Mouse (Mus musculus): Measurements from ENCODE around the gene Wtip. TPM values are rescaled to one million over a fixed set of nuclear protein-coding genes. Genes with fewer than 3 reads are reported as not detected.
A peak's percentile ranks its signal among the peaks of the same experiment; 100 is the strongest.
"Not testable (repeated sequence)": the region's sequence is repeated elsewhere in the genome, so short reads cannot be mapped to it uniquely, and the experiment has no call there.

Gene Wtip
- polyA plus RNA-seq (2021), result 51.1 TPM

GRCm38 (mm10) chr7:34133117-34133762 is at the start of gene Wtip:
TSS of gene Wtip (minus strand) at chr7:34133268.
- CTCF ChIA-PET, result no interaction called here
- POLR2A ChIA-PET, result no interaction called here
- no peaks in the 10 kb centered on the region for H3K27me3 ChIP-seq
- TF ChIP-seq CTCF (IDR thresholded peaks at IDR 0.05), result no peak
- DNase-seq (ENCODE audit: low read depth, low spot score), result no peak
- in situ Hi-C loops (cut with MboI; ENCODE audit: low pct_unique_long_range_greater_than_20kb), result no loop called here
- ATAC-seq, result peak; percentile 74

GRCm38 (mm10) chr7:34176241-34176640 is 43.2 kb upstream of the Wtip start:
- H3K27me3 ChIP-seq, result peaks cover 14% of the 10 kb centered on the region
- in situ Hi-C loops (cut with MboI; ENCODE audit: low pct_unique_long_range_greater_than_20kb), result loop anchor here (25.0 kb wide), 1 partner anchor 389 kb away; no protein-coding TSS in a partner anchor
- POLR2A ChIA-PET; DNase-seq (ENCODE audit: low read depth, low spot score); CTCF ChIA-PET; ATAC-seq: not testable (repeated sequence)

DNA sequence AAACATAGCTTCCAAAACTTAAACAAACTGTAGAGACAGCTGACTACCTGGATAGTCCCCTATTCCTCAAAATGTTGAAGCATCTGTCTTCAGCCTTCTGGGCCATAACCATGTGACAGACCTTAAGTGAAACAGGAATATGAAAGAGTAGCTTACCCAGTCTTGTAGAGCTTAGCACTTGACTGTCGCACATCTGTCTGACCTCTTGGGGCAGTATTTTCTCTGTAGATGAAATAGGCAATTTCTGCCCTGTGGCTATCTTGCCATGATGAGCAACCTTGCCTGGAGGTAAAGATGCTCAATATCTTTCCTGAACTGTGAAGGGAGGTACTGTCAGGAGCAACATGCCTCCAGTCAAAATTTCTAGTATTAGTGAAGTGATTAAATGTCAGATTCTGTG is 39.2 kb upstream of the Wtip start:
- no peak for TF ChIP-seq CTCF (IDR thresholded peaks at IDR 0.05)
- in situ Hi-C loops (cut with MboI; ENCODE audit: low pct_unique_long_range_greater_than_20kb), result no loop called here
- ATAC-seq, result no peak
- no peak for DNase-seq (ENCODE audit: low read depth, low spot score)
- peaks cover 14% of the 10 kb centered on the region for H3K27me3 ChIP-seq
- ChIA-PET CTCF (no interaction called here), POLR2A (no interaction called here)

GRCm38 (mm10) chr7:34169454-34169853 is 36.4 kb upstream of the Wtip start, which contains the start of gene Uba2:
TSS of gene Uba2 (minus strand) at chr7:34169599.
- ChIA-PET CTCF (no interaction called here), POLR2A (no interaction called here)
- no peak for TF ChIP-seq CTCF (IDR thresholded peaks at IDR 0.05)
- DNase-seq (ENCODE audit: low read depth, low spot score) (no peak), ATAC-seq (no peak)
- peaks cover 12% of the 10 kb centered on the region for H3K27me3 ChIP-seq
- in situ Hi-C loops (cut with MboI; ENCODE audit: low pct_unique_long_range_greater_than_20kb), result no loop called here

GRCm38 (mm10) chr7:34168470-34169251 is 35.6 kb upstream of the Wtip start:
- ATAC-seq (peak; percentile 88), DNase-seq (ENCODE audit: low read depth, low spot score) (peak; percentile 41)
- H3K27me3 ChIP-seq, result peaks cover 10% of the 10 kb centered on the region
- ChIA-PET POLR2A (no interaction called here), CTCF (no interaction called here)
- in situ Hi-C loops (cut with MboI; ENCODE audit: low pct_unique_long_range_greater_than_20kb), result no loop called here
- no peak for TF ChIP-seq CTCF (IDR thresholded peaks at IDR 0.05)

DNA sequence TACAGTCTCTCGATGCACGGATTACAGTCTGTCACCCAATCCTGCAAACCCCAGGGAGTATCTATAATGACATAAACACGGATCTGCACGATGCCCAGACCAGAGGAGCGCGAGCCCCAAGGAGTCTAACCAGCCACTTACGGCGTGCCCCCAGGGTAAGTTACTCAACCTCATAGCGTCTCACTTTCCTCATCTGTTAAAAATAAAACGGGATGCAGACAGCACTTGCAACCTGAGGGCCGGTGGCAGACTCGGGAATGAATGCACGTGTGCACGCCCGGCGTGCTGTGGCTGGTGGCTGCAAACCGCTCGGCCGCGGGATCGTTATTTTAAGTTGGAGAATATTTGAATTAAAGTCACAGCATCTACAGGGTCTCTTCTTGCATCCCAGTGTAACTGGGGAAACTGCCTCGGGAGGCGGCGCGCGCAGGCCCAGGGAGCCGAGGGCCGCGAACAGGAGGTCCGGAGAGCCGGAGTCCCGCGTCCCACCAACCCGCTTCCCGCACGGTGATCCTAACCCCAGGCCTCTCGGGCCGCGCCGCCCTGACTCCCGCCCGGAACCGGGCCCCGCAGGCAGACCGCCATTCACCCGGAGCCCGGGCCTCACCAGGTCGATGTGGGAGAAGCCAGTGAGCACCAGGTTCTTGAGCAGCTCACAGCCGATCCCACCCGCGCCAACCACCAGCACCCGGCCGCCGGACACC is 34.9 kb upstream of the Wtip start:
- in situ Hi-C loops (cut with MboI; ENCODE audit: low pct_unique_long_range_greater_than_20kb), result no loop called here
- ATAC-seq, result peak; percentile 70
- peaks cover 5% of the 10 kb centered on the region for H3K27me3 ChIP-seq
- CTCF ChIA-PET, result no interaction called here
- TF ChIP-seq CTCF (IDR thresholded peaks at IDR 0.05), result no peak
- DNase-seq (ENCODE audit: low read depth, low spot score), result peak; percentile 27
- POLR2A ChIA-PET, result interaction anchor here (0.7 kb wide), 1 partner anchor 13 kb away, joined by 3 read pairs; no protein-coding TSS in a partner anchor

DNA sequence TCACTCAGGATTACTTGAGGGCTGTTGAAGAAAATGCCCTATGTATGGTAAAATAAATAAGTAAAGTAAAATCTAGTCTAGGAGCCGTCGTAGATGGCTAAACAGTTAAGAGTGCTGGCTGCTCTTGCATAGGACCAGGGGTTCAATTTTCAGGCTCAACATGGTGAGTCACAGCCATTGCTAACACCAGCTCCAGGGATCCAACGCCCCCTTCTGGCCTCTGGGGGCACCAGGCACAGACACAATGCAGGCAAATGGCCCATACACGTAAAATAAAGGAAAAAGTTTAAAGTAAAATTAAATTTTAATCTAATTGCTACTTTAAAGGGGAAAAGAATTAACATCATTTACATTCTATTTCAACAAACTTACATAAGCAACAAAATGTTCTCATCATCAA is 33.8 kb upstream of the Wtip start:
- POLR2A ChIA-PET, result interaction anchor here (0.7 kb wide), 1 partner anchor 15 kb away, joined by 3 read pairs; no protein-coding TSS in a partner anchor
- DNase-seq (ENCODE audit: low read depth, low spot score) (no peak), ATAC-seq (no peak)
- TF ChIP-seq CTCF (IDR thresholded peaks at IDR 0.05), result peak; percentile 76
- no peaks in the 10 kb centered on the region for H3K27me3 ChIP-seq
- CTCF ChIA-PET, result no interaction called here
- in situ Hi-C loops (cut with MboI; ENCODE audit: low pct_unique_long_range_greater_than_20kb), result no loop called here

- no peaks in the 10 kb centered on the region for H3K27me3 ChIP-seq
- in situ Hi-C loops (cut with MboI; ENCODE audit: low pct_unique_long_range_greater_than_20kb), result no loop called here
- POLR2A ChIA-PET, result no interaction called here
- DNase-seq (ENCODE audit: low read depth, low spot score) (no peak), ATAC-seq (no peak)
- CTCF ChIA-PET, result no interaction called here
- no peak for TF ChIP-seq CTCF (IDR thresholded peaks at IDR 0.05)
Observed at GRCm38 (mm10) chr7:34165999-34166398, 32.9 kb upstream of the Wtip start.

DNA sequence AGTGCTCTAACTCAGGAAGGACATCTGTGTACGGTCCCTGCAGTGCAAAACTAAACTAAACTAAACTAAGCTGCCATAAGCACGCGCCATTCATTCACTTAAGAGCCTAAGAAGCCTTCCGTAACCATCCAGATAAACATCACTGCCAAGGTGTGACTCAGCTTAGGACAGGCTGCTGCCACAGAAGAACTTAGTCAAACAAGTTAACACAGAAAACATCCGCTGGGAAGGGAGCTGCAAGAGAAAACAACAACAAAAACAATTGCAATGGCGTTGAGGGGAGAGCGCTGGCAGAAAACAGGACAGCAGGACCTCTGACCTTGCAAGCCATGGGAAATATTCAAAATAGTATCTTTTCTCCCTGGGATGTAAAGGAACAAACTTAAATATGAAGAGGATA is 31.6 kb upstream of the Wtip start:
- ChIA-PET CTCF (no interaction called here), POLR2A (interaction anchor here (0.6 kb wide), 1 partner anchor 11 kb away, joined by 4 read pairs; no protein-coding TSS in a partner anchor)
- no peak for TF ChIP-seq CTCF (IDR thresholded peaks at IDR 0.05)
- DNase-seq (ENCODE audit: low read depth, low spot score) (no peak), ATAC-seq (no peak)
- no peaks in the 10 kb centered on the region for H3K27me3 ChIP-seq
- in situ Hi-C loops (cut with MboI; ENCODE audit: low pct_unique_long_range_greater_than_20kb), result no loop called here

DNA sequence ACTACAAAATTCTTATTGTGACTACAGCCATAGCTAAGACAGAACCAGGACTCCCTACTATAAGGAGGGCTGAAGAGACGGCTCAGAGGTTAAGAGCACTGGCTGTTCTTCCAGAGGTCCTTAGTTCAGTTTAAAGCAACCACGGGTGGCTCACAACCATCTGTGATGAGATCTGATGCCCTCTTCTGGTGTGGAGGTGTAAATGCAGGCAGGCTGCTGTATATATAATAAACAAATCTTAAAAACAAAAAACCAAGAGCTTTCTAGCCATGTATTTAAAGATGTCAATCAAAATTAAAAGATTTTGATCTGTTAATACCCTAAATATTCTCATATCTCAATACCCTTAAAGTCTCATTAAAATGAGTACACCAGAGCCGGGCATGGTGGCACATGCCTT is 26.1 kb upstream of the Wtip start:
- TF ChIP-seq CTCF (IDR thresholded peaks at IDR 0.05), result peak; percentile 49
- ATAC-seq (no peak), DNase-seq (ENCODE audit: low read depth, low spot score) (no peak)
- H3K27me3 ChIP-seq, result no peaks in the 10 kb centered on the region
- in situ Hi-C loops (cut with MboI; ENCODE audit: low pct_unique_long_range_greater_than_20kb), result no loop called here
- ChIA-PET POLR2A (interaction anchor here (0.6 kb wide), 2 partner anchors 25 to 1005 kb away, joined by 3 read pairs; no protein-coding TSS in a partner anchor), CTCF (no interaction called here)

DNA sequence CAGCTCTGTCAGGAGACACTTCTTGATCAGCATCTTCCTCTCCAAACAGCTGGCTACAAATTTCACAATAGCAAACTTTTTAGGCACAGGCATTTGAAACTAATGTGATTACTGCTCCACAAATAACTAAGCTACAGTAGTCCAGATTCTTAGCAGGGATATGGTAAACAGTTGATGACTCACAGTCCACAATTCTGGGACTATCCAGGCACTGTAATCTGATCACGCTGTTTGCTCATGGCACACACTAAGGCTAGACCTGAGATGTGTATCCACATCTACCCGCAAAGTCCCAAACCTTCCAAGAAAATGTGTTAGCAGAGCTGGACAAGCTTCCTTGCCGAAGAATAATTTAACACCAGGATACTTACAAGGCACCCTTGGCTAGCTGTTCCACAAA is 24.9 kb upstream of the Wtip start:
- no peak for ATAC-seq
- no peak for TF ChIP-seq CTCF (IDR thresholded peaks at IDR 0.05)

More for the DNA sequence above, 24.9 kb upstream of the Wtip start:
- POLR2A ChIA-PET, result no interaction called here
- no peak for DNase-seq (ENCODE audit: low read depth, low spot score)
- H3K27me3 ChIP-seq, result no peaks in the 10 kb centered on the region
- CTCF ChIA-PET, result interaction anchor here (1.2 kb wide), 1 partner anchor 10 kb away, joined by 5 read pairs; no protein-coding TSS in a partner anchor
- in situ Hi-C loops (cut with MboI; ENCODE audit: low pct_unique_long_range_greater_than_20kb), result no loop called here
